Mouse (Mus musculus) thymus, adult 2 months (tissue): ENCODE data around the gene Vgll4.

ENCODE experiments used
- CTCF ChIP-seq: fragments of 200-500 bp; IDR thresholded peaks from 2 replicates; pipeline ENCODE4 v1.5.1; 2012; ENCODE audit warnings: mild to moderate bottlenecking, control low read depth, low read length, moderate library complexity, borderline replicate concordance; ENCODE audit not compliant: control insufficient read depth, poor library complexity, insufficient read depth; ENCODE audit errors: extremely low read depth
- POLR2A ChIP-seq: fragments of 200-500 bp; IDR thresholded peaks from 2 replicates; pipeline ENCODE4 v1.6.1; 2012; ENCODE audit warnings: mild to moderate bottlenecking, low read length, control low read depth, moderate library complexity; ENCODE audit not compliant: control insufficient read depth, poor library complexity, insufficient read depth; ENCODE audit errors: extremely low read depth

GRCm38 (mm10) chr6:114936941-114937313 is 32.9 kb downstream of the Vgll4 start:
- TF ChIP-seq CTCF, result no peak
- TF ChIP-seq POLR2A, result no peak
